Mouse (Mus musculus) ES-Bruce4 (cell line): Measurements from ENCODE around the gene Gpr179.

ENCODE experiments used
- CTCF ChIP-seq: IDR thresholded peaks from one replicate; pipeline ENCODE4 v1.8.1; 2011; ENCODE audit warnings: low read depth, low read length
- POLR2A ChIP-seq: IDR thresholded peaks from one replicate; pipeline ENCODE4 v1.8.1; 2011; ENCODE audit warnings: low read length; ENCODE audit not compliant: insufficient read depth

GRCm38 (mm10) chr11:97380036-97380435, 28.2 kb upstream of the Gpr179 start:
- TF ChIP-seq CTCF (no peak), POLR2A (no peak)
